Mouse (Mus musculus): ENCODE data around the gene Gm21149. TPM values are rescaled to one million over a fixed set of nuclear protein-coding genes. Genes with fewer than 3 reads are reported as not detected.
"Not testable (repeated sequence)": the region's sequence is repeated elsewhere in the genome, so short reads cannot be mapped to it uniquely, and the experiment has no call there.

The Gm21149 gene
- total RNA-seq, 2 experiments from 2014 or later: not detected

DNA sequence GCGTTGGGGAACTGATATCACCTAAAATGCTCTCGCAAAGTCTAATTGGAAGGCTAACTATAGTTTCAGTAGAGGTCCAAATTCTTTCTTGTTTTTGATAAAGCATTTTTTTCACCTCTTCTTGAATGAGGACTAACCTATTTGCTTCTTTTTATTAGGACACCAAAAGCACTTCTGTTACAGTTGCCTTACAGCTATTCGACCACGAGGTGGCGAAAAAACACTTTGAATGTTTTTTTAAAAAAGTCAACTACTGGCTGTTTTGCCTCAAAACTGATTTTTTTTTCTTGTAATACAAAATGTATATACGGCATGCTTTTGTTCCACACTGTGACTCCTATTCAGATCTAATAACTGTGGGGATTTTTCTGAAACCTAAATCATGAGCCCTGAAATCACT, 8.6 kb downstream of the Gm21149 start:
- DNase-seq (ENCODE audit: low spot score in 2 of 2); intact Hi-C loops (cut with DNase I): not testable (repeated sequence)

DNA sequence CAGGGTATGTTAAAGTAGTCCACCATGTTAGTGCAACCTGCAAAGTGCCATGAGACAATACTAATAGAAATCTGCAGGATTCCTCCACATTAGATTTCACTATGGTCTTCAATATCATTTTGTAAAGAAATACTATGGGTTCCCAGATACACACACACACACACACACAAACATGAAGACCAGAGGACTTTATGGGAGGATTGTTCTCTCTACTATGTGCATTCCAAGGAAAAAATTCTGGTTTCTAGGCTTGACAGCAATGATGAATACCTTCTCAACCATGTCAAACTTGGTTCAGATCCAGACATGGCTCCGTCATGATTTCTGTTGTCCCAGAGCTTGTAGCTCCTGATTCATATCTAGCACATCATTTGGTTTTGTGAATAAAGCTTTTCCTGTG, 10.1 kb downstream of the Gm21149 start:
- intact Hi-C loops (cut with DNase I); DNase-seq (ENCODE audit: low spot score in 2 of 2): not testable (repeated sequence)

DNA sequence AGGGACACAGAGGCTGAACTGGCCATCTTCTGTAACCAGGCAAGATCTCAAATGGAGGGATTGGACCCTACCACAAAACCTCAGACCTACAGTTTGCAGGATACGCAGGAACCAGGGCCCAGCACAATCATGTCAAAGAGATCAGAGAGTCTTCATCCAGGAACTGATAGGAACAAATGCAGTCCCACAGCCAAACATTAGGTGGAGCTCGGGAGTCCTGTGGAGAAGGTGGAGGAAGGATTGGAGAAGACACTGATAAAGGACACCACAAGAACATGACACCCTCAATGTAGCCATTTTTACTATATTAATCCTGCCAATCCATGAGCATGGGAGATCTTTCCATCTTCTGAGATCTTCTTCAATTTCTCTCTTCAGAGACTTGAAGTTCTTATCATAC, 12.8 kb downstream of the Gm21149 start:
- intact Hi-C loops (cut with DNase I); DNase-seq (ENCODE audit: low spot score in 2 of 2): not testable (repeated sequence)

GRCm38 (mm10) chr5:15461613-15462012, 14.7 kb downstream of the Gm21149 start:
- intact Hi-C loops (cut with DNase I): not testable (repeated sequence)

DNA sequence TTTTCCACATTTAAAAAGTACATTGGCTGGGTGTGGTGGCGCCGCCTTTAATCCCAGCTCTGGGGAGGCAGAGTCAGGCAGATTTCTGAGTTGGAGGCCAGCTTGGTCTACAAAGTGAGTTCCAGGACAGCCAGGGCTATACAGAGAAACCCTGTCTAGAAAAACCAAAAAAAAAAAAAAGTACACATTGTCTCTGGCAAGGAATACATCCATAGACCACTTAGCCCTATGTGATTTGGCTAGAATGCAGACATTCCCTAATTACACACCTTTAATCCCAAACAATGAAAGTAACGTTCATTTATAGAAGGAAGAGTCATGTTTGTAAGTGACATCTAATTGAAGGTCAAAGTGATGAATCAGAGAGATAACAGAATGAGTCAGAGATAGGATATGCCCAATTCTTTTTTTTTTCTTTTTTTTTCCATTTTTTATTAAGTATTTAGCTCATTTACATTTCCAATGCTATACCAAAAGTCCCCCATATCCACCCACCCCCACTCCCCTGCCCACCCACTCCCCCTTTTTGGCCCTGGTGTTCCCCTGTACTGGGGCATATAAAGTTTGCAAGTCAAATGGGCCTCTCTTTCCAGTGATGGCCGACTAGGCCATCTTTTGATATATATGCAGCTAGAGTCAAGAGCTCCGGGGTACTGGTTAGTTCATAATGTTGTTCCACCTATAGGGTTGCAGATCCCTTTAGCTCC, 18.3 kb downstream of the Gm21149 start:
- DNase-seq (ENCODE audit: low spot score in 2 of 2); intact Hi-C loops (cut with DNase I): not testable (repeated sequence)

More at GRCm38 (mm10) chr5:15461613-15462012, 14.7 kb downstream of the Gm21149 start:
- DNase-seq (ENCODE audit: low spot score in 2 of 2): not testable (repeated sequence)

Other genes with a start within 250 kb of the Gm21149 start
- not detected for gene Gm21190, start 52.7 kb upstream of the Gm21149 start, total RNA-seq (2021)
- gene Gm21083, start 100.8 kb upstream of the Gm21149 start, total RNA-seq (2021): not detected
- not detected for gene Speer4d, start 142.5 kb upstream of the Gm21149 start, total RNA-seq (2021)
- not detected for gene 4930572O03Rik, start 180.5 kb upstream of the Gm21149 start, total RNA-seq (2021)
- not detected for gene Speer4c, start 237.7 kb upstream of the Gm21149 start, total RNA-seq (2021)

All from left cerebral cortex, postnatal 25 days (tissue).